Mouse (Mus musculus) stomach, adult 2 months (tissue): ENCODE measurements around the gene Ces2h. TPM values are rescaled to one million over a fixed set of nuclear protein-coding genes. Genes with fewer than 3 reads are reported as not detected.

ENCODE experiments used
- polyA plus RNA-seq: library from polyadenylated mRNA; depleted of rRNA; stranded (reverse); fragments of >200 nt; gene quantifications from 2 replicates; pipeline ENCODE4 v1.2.3, GENCODE M21; 2012; rRNA removed

Ces2h gene
- polyA plus RNA-seq: not detected in 2 replicates

GRCm38 (mm10) chr8:105000586-105000985 lies at the start of gene Ces2h:
Ces2h (plus strand) TSS chr8:105000853.

GRCm38 (mm10) chr8:104961537-104961961 lies 39.1 kb upstream of the Ces2h start, which contains the start of gene Ces2g:
Ces2g (plus strand) TSS chr8:104961718.

GRCm38 (mm10) chr8:105048371-105048854 lies 47.8 kb downstream of the Ces2h start, which contains the start of gene Ces3a:
Ces3a (plus strand) TSS chr8:105048601.

Other genes starting within 250 kb of the Ces2h start
- 4.8 and 6.6 TPM in 2 replicates for gene Ces2b, start 169.3 kb upstream of the Ces2h start, polyA plus RNA-seq
- gene Ces2c, start 153.8 kb upstream of the Ces2h start, polyA plus RNA-seq: 100 and 139 TPM in 2 replicates
- 1.4 and 3.1 TPM in 2 replicates for gene Ces2e, start 74.6 kb upstream of the Ces2h start, polyA plus RNA-seq
- 0.35 and 0.48 TPM in 2 replicates for gene Ces2f, start 53.5 kb upstream of the Ces2h start, polyA plus RNA-seq
- 27.5 and 41.8 TPM in 2 replicates for gene Ces2g, start 39.1 kb upstream of the Ces2h start, polyA plus RNA-seq
- gene Ces3a, start 47.7 kb downstream of the Ces2h start, polyA plus RNA-seq: 0.31 and 0.63 TPM in 2 replicates
- not detected in 2 replicates for gene Ces3b, start 82.9 kb downstream of the Ces2h start, polyA plus RNA-seq
- gene Ces4a, start 130.9 kb downstream of the Ces2h start, polyA plus RNA-seq: not detected in 2 replicates
- 2.1 and 2.3 TPM in 2 replicates for gene Cbfb, start 169.8 kb downstream of the Ces2h start, polyA plus RNA-seq
- 13.5 and 13.8 TPM in 2 replicates for gene D230025D16Rik, start 224.3 kb downstream of the Ces2h start, polyA plus RNA-seq